Mouse (Mus musculus) liver, adult 10 weeks (tissue): ENCODE measurements around the gene Bhmt. TPM values are rescaled to one million over a fixed set of nuclear protein-coding genes. Genes with fewer than 3 reads are reported as not detected.

ENCODE experiments used
- polyA plus RNA-seq: library from polyadenylated mRNA; stranded (reverse); fragments of 350-450 nt; fragmentation: Illumina TruSeq; extraction: RNeasy Lipid Tissue Mini Kit (QIAGEN cat#74804); gene quantifications from one replicate; pipeline ENCODE4 v1.2.3, GENCODE M21; 2014; ENCODE audit warnings: low read depth, low replicate concordance

Gene Bhmt
- polyA plus RNA-seq: 6,368 TPM

GRCm38 (mm10) chr13:93637282-93638245, at the start of gene Bhmt:
Gene Bhmt, minus strand, starts transcription at chr13:93637961.

GRCm38 (mm10) chr13:93674131-93674561, 36.4 kb upstream of the Bhmt start, which contains the start of the genes Bhmt2 and Dmgdh:
Gene Bhmt2, minus strand, starts transcription at chr13:93674302.
Gene Dmgdh, plus strand, starts transcription at chr13:93674433.

Other genes with a start within 250 kb of the Bhmt start
- 14.4 TPM for gene Jmy, start 138.2 kb downstream of the Bhmt start, polyA plus RNA-seq
- 194 TPM for gene Bhmt2, start 36.3 kb upstream of the Bhmt start, polyA plus RNA-seq
- 382 TPM for gene Dmgdh, start 36.5 kb upstream of the Bhmt start, polyA plus RNA-seq
- 15.3 TPM for gene Arsb, start 133.7 kb upstream of the Bhmt start, polyA plus RNA-seq